Mouse (Mus musculus) hindbrain, embryonic 10.5 days (tissue): Measurements from ENCODE around the gene Actl10. TPM values are rescaled to one million over a fixed set of nuclear protein-coding genes. Genes with fewer than 3 reads are reported as not detected.

Source experiments
- DNase-seq: peaks from one replicate; pipeline ENCODE4 v3.0.0-alpha.2; 2017; ENCODE audit warnings: low spot score
- H3K27ac ChIP-seq: fragments of 300-500 bp; sonication (generic); 2 replicates; pipeline ENCODE4 v1.5.1; 2016; ENCODE audit warnings: mild to moderate bottlenecking, moderate library complexity
- H3K27me3 ChIP-seq: fragments of 300-500 bp; sonication (generic); 2 replicates; pipeline ENCODE4 v1.6.1; 2016; ENCODE audit warnings: mild to moderate bottlenecking; ENCODE audit not compliant: poor library complexity, insufficient read depth, severe bottlenecking
- H3K36me3 ChIP-seq: fragments of 300-500 bp; sonication (generic); 2 replicates; pipeline ENCODE4 v1.6.1; 2016; ENCODE audit warnings: mild to moderate bottlenecking, moderate library complexity
- H3K4me1 ChIP-seq: fragments of 300-500 bp; sonication (generic); replicated peaks from 2 replicates; pipeline ENCODE4 v1.6.1; 2016; ENCODE audit warnings: mild to moderate bottlenecking
- H3K4me3 ChIP-seq: fragments of 300-500 bp; sonication (generic); 2 replicates; pipeline ENCODE4 v1.5.1; 2016; ENCODE audit warnings: mild to moderate bottlenecking, moderate library complexity
- H3K9me3 ChIP-seq: fragments of 300-500 bp; sonication (generic); 2 replicates; pipeline ENCODE4 v1.6.1; 2016; ENCODE audit warnings: mild to moderate bottlenecking, moderate library complexity
- WGBS: fragments of 180-500 bp; shearing (Covaris S2); methylation state at CpG from one replicate; pipeline ENCODE4 v1.1.7; 2016; 5-methylcytosine and 5-hydroxymethylcytosine counted together
- polyA plus RNA-seq: library from polyadenylated mRNA; unstranded; fragments of >200 nt; fragmentation: Nextera tagmentation; extraction: Ambion mirVana; gene quantifications from 2 replicates; pipeline ENCODE4 v1.2.1, GENCODE M21; 2016

The Actl10 gene
- polyA plus RNA-seq, 1 experiment from 2014 or later: 1.3 TPM

- no peak for DNase-seq
- Histone ChIP-seq H3K4me3 (no peak overlapping the region), H3K9me3 (no peaks in the 10 kb centered on the region), H3K36me3 (peaks cover 65% of the 10 kb centered on the region), H3K4me1 (peaks cover 11% of the 10 kb centered on the region), H3K27me3 (no peaks in the 10 kb centered on the region), H3K27ac (no peak overlapping the region)
- WGBS: 77% methylated on average over 2 of the region's 2 CpGs
Observed at GRCm38 (mm10) chr2:154538310-154538709, 13.3 kb upstream of the Actl10 start.

- Histone ChIP-seq H3K27me3 (no peaks in the 10 kb centered on the region), H3K36me3 (peaks cover 61% of the 10 kb centered on the region), H3K9me3 (no peaks in the 10 kb centered on the region), H3K4me1 (peaks cover 11% of the 10 kb centered on the region), H3K4me3 (no peak overlapping the region), H3K27ac (no peak overlapping the region; the same call in 1 of the 2 replicates)
- WGBS: 70% methylated on average over 3 of the region's 3 CpGs
- DNase-seq: no peak
Observed at GRCm38 (mm10) chr2:154538710-154539109, 12.9 kb upstream of the Actl10 start.

GRCm38 (mm10) chr2:154539720-154540119 lies 11.9 kb upstream of the Actl10 start:
- 79% methylated on average over 3 of the region's 3 CpGs for WGBS
- Histone ChIP-seq H3K27me3 (no peaks in the 10 kb centered on the region), H3K36me3 (peaks cover 50% of the 10 kb centered on the region)

GRCm38 (mm10) chr2:154541630-154542029 lies 9.9 kb upstream of the Actl10 start:
- 81% methylated on average over 2 of the region's 2 CpGs for WGBS
- H3K27me3 ChIP-seq: no peaks in the 10 kb centered on the region
- H3K36me3 ChIP-seq: peaks cover 41% of the 10 kb centered on the region
- H3K9me3 ChIP-seq: no peaks in the 10 kb centered on the region
- no peak overlapping the region for H3K4me3 ChIP-seq
- no peak for DNase-seq
- no peak overlapping the region for H3K27ac ChIP-seq
- peaks cover 11% of the 10 kb centered on the region for H3K4me1 ChIP-seq

More at GRCm38 (mm10) chr2:154539720-154540119, 11.9 kb upstream of the Actl10 start:
- Histone ChIP-seq H3K4me3 (no peak overlapping the region), H3K9me3 (no peaks in the 10 kb centered on the region), H3K27ac (no peak overlapping the region), H3K4me1 (peaks cover 11% of the 10 kb centered on the region)
- peak; percentile 34 for DNase-seq

GRCm38 (mm10) chr2:154543567-154544347 lies 7.8 kb upstream of the Actl10 start:
- Histone ChIP-seq H3K27ac (peak overlapping the region; percentile 41; the same call in 1 of the 2 replicates), H3K4me3 (no peak overlapping the region), H3K36me3 (peaks cover 20% of the 10 kb centered on the region), H3K4me1 (peaks cover 7% of the 10 kb centered on the region), H3K27me3 (peaks cover 2% of the 10 kb centered on the region; the same call in 1 of the 2 replicates), H3K9me3 (no peaks in the 10 kb centered on the region)
- DNase-seq: peak; percentile 2
- 89% methylated on average over 9 of the region's 9 CpGs for WGBS

GRCm38 (mm10) chr2:154546711-154547110 lies 4.9 kb upstream of the Actl10 start, which contains the start of gene 1700003F12Rik:
TSS of gene 1700003F12Rik (plus strand) at chr2:154547085.
- WGBS: 90% methylated on average over 10 of the region's 10 CpGs
- no peaks in the 10 kb centered on the region for H3K9me3 ChIP-seq
- peaks cover 10% of the 10 kb centered on the region for H3K36me3 ChIP-seq
- peaks cover 31% of the 10 kb centered on the region for H3K27me3 ChIP-seq
- H3K4me3 ChIP-seq: no peak within 1 kb of the TSS
- peaks cover 22% of the 10 kb centered on the region for H3K4me1 ChIP-seq
- peak; percentile 2 for DNase-seq
- no peak within 1 kb of the TSS for H3K27ac ChIP-seq

GRCm38 (mm10) chr2:154548688-154549087 lies 2.9 kb upstream of the Actl10 start:
- Histone ChIP-seq H3K27me3 (peaks cover 48% of the 10 kb centered on the region), H3K4me1 (peaks cover 36% of the 10 kb centered on the region), H3K36me3 (peaks cover 22% of the 10 kb centered on the region), H3K4me3 (peak overlapping the region; percentile 55), H3K27ac (peak overlapping the region; percentile 87; the same call in 1 of the 2 replicates), H3K9me3 (no peaks in the 10 kb centered on the region)
- 38% methylated on average over 3 of the region's 3 CpGs for WGBS
- peak; percentile 63 for DNase-seq

GRCm38 (mm10) chr2:154549127-154549885 lies 2.3 kb upstream of the Actl10 start:
- Histone ChIP-seq H3K9me3 (no peaks in the 10 kb centered on the region), H3K27ac (peak overlapping the region; percentile 87), H3K4me3 (peak overlapping the region; percentile 55), H3K4me1 (peaks cover 36% of the 10 kb centered on the region), H3K27me3 (peaks cover 52% of the 10 kb centered on the region), H3K36me3 (peaks cover 27% of the 10 kb centered on the region)
- peak; percentile 85 for DNase-seq
- 2% methylated on average over 42 of the region's 48 CpGs for WGBS

GRCm38 (mm10) chr2:154549886-154550189 lies 1.7 kb upstream of the Actl10 start:
- 13% methylated on average over 20 of the region's 20 CpGs for WGBS

GRCm38 (mm10) chr2:154550937-154551336 lies 639 bp upstream of the Actl10 start:
- Histone ChIP-seq H3K27me3 (peaks cover 57% of the 10 kb centered on the region), H3K9me3 (no peaks in the 10 kb centered on the region), H3K4me1 (peaks cover 42% of the 10 kb centered on the region), H3K27ac (no peak overlapping the region), H3K36me3 (peaks cover 32% of the 10 kb centered on the region), H3K4me3 (no peak overlapping the region)
- no peak for DNase-seq
- WGBS: 79% methylated on average over 2 of the region's 2 CpGs

More at GRCm38 (mm10) chr2:154549886-154550189, 1.7 kb upstream of the Actl10 start:
- DNase-seq: no peak
- Histone ChIP-seq H3K27ac (peak overlapping the region; percentile 87), H3K4me3 (peak overlapping the region; percentile 55), H3K36me3 (peaks cover 32% of the 10 kb centered on the region), H3K27me3 (peaks cover 57% of the 10 kb centered on the region), H3K4me1 (peaks cover 41% of the 10 kb centered on the region), H3K9me3 (no peaks in the 10 kb centered on the region)

GRCm38 (mm10) chr2:154551927-154552326 lies 351 bp downstream of the Actl10 start:
- H3K4me3 ChIP-seq: peak overlapping the region; percentile 36
- H3K4me1 ChIP-seq: peaks cover 50% of the 10 kb centered on the region
- H3K36me3 ChIP-seq: peaks cover 29% of the 10 kb centered on the region
- no peaks in the 10 kb centered on the region for H3K9me3 ChIP-seq
- H3K27ac ChIP-seq: peak overlapping the region; percentile 79
- peak; percentile 44 for DNase-seq
- peaks cover 57% of the 10 kb centered on the region for H3K27me3 ChIP-seq
- WGBS: 29% methylated on average over 21 of the region's 21 CpGs

GRCm38 (mm10) chr2:154552424-154552907 lies 890 bp downstream of the Actl10 start:
- Histone ChIP-seq H3K4me3 (peak overlapping the region; percentile 36), H3K36me3 (peaks cover 29% of the 10 kb centered on the region), H3K27me3 (peaks cover 57% of the 10 kb centered on the region), H3K27ac (peak overlapping the region; percentile 79), H3K9me3 (no peaks in the 10 kb centered on the region), H3K4me1 (peaks cover 56% of the 10 kb centered on the region)
- 27% methylated on average over 27 of the region's 27 CpGs for WGBS
- peak; percentile 74 for DNase-seq

GRCm38 (mm10) chr2:154555235-154555634 lies 3.7 kb downstream of the Actl10 start:
- peaks cover 64% of the 10 kb centered on the region for H3K4me1 ChIP-seq
- H3K9me3 ChIP-seq: no peaks in the 10 kb centered on the region
- DNase-seq: no peak
- H3K36me3 ChIP-seq: peaks cover 41% of the 10 kb centered on the region
- no peak overlapping the region for H3K27ac ChIP-seq
- H3K27me3 ChIP-seq: peaks cover 41% of the 10 kb centered on the region
- 76% methylated on average over 6 of the region's 6 CpGs for WGBS
- no peak overlapping the region for H3K4me3 ChIP-seq
